Mouse (Mus musculus) stomach, embryonic 15.5 days (tissue): Measurements from ENCODE around the gene Asb6. TPM values are rescaled to one million over a fixed set of nuclear protein-coding genes. Genes with fewer than 3 reads are reported as not detected.
A peak's percentile ranks its signal among the peaks of the same experiment; 100 is the strongest.

Source experiments
- ATAC-seq: fragments of 200-750 bp; cut with Nextera tagmentation; 2 replicates; pipeline ENCODE4 v1.8.0; 2017; ENCODE audit warnings: low read depth, moderate number of reproducible peaks, moderate TSS enrichment; ENCODE audit not compliant: insufficient read depth, low FRiP score
- H3K27ac ChIP-seq: fragments of 300-500 bp; sonication (generic); 2 replicates; pipeline ENCODE4 v1.5.1; 2015; ENCODE audit warnings: mild to moderate bottlenecking, inconsistent platforms
- H3K27me3 ChIP-seq: fragments of 300-500 bp; sonication (generic); replicated peaks from 2 replicates; pipeline ENCODE4 v1.6.1; 2015; ENCODE audit warnings: inconsistent platforms
- H3K36me3 ChIP-seq: fragments of 300-500 bp; sonication (generic); 2 replicates; pipeline ENCODE4 v1.6.1; 2015; ENCODE audit warnings: inconsistent platforms
- H3K4me1 ChIP-seq: fragments of 300-500 bp; sonication (generic); 2 replicates; pipeline ENCODE4 v1.6.1; 2015; ENCODE audit warnings: inconsistent platforms
- H3K4me2 ChIP-seq: fragments of 300-500 bp; sonication (generic); 2 replicates; pipeline ENCODE4 v1.6.1; 2015; ENCODE audit warnings: mild to moderate bottlenecking, inconsistent platforms
- H3K4me3 ChIP-seq: fragments of 300-500 bp; sonication (generic); replicated peaks from 2 replicates; pipeline ENCODE4 v1.5.1; 2015; ENCODE audit warnings: inconsistent platforms
- H3K9ac ChIP-seq: fragments of 300-500 bp; sonication (generic); 2 replicates; pipeline ENCODE4 v1.6.1; 2015; ENCODE audit warnings: inconsistent platforms
- H3K9me3 ChIP-seq: fragments of 300-500 bp; sonication (generic); 2 replicates; pipeline ENCODE4 v1.6.1; 2016; ENCODE audit warnings: inconsistent platforms
- WGBS: fragments of 180-500 bp; shearing (Covaris S2); methylation state at CpG from one replicate; pipeline ENCODE4 v1.1.7; 2015; 5-methylcytosine and 5-hydroxymethylcytosine counted together
- polyA plus RNA-seq: library from polyadenylated mRNA; unstranded; fragments of >200 nt; fragmentation: Nextera tagmentation; extraction: Ambion mirVana; gene quantifications from 2 replicates; pipeline ENCODE4 v1.2.1, GENCODE M21; 2015

The Asb6 gene
- polyA plus RNA-seq, 1 experiment from 2014 or later, result 30.1 TPM

DNA sequence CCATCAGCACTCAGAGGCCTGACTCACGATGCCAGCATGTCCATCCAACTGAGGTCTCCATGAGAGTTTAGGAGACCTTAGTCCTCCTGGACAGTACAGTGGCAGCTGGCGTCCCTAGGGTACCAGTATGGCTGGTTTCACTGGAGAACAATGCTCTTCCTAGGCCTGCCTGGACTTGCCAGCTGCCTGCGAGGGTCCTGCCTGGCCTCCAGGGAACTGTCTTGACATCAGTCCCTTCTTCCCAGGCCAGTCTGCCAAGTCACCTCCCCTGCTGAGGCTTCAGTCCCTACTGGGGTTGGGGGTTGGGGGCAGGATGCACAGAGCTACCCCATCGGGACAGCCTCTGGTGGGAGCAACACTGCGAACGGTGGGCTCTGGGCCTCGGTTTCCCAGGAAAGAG, 38.1 kb downstream of the Asb6 start:
- WGBS, result 81% methylated on average over 7 of the region's 7 CpGs
- Histone ChIP-seq H3K9ac (no peak overlapping the region), H3K4me1 (peaks cover 23% of the 10 kb centered on the region; the same call in 1 of the 2 replicates), H3K4me2 (no peak overlapping the region), H3K9me3 (no peaks in the 10 kb centered on the region), H3K4me3 (no peak overlapping the region), H3K36me3 (no peaks in the 10 kb centered on the region), H3K27ac (no peak overlapping the region), H3K27me3 (no peaks in the 10 kb centered on the region)
- no peak for ATAC-seq

DNA sequence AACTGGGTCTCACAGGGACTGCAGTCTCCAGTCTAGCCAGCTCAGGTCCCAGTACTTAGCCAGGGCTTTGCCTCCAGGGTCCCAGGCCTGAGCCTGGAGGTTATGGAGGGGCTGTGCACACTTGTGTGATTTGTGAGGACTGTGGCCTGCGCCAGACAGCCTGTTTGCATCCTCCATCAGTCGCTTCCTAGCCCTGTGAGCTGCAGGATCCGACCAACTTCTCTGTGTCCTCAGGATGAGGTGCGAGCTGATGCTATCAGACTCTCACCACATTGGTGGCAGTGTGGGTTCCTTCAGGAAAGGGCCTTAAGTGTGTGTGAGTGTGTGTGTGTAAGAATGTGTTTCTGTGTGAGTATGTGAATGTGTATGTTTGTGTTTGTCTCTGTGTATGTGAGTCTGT, 42.7 kb downstream of the Asb6 start:
- 63% methylated on average over 4 of the region's 4 CpGs for WGBS
- no peak for ATAC-seq
- no peak overlapping the region for H3K4me3 ChIP-seq
- no peak overlapping the region for H3K9ac ChIP-seq
- H3K9me3 ChIP-seq, result no peaks in the 10 kb centered on the region
- no peak overlapping the region for H3K4me2 ChIP-seq
- H3K27me3 ChIP-seq, result no peaks in the 10 kb centered on the region
- no peaks in the 10 kb centered on the region for H3K36me3 ChIP-seq
- peaks cover 21% of the 10 kb centered on the region for H3K4me1 ChIP-seq
- H3K27ac ChIP-seq, result no peak overlapping the region

DNA sequence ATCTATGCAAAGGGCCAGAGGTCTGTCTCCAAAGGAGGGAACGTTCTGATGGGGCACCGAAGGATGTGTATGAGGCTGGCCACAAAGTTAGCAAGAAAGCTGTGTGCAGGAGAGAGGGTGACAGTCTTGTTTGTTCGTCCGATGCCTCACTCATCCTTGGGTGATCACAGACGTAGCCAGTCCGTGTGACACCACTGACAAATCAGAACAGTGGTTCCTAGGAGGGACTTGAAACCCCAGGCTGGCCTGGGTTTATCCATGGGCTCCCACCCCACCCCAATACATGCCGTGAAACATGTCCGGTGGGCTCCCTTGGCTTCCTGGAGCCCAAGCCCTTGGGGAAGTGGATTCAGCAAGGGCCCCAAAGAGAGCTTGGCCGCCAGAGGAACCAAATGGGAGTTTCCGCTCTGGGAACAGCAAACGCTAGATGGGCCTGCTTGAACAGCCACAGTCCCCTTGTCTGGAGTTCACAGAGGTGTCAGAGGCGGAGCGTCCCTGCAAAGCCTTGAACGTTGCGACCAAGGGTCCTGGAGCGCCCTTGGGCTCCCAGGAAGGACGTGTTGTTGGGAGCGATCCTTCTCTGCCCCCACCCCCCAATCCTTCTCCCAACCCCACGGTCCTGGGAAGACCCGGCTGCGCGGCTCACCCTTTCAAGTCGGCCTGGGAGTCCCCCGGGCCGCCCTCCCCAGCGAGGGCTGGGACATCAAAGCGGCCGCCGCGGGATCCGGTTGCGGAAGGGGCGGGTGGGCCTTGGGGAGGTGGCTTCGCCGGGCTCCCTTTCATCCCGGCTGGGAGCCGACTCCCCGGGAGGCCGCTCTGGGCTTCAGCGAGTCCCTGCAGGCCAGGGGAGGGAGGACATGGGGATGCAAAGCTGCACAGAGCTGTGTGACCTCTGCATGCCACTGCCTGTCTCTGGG, 45.8 kb downstream of the Asb6 start:
- Histone ChIP-seq H3K9me3 (no peaks in the 10 kb centered on the region), H3K4me3 (peak overlapping the region; percentile 34), H3K4me1 (peaks cover 21% of the 10 kb centered on the region), H3K27me3 (no peaks in the 10 kb centered on the region), H3K27ac (peak overlapping the region; percentile 55), H3K36me3 (no peaks in the 10 kb centered on the region), H3K9ac (peak overlapping the region; percentile 30; the same call in 1 of the 2 replicates), H3K4me2 (peak overlapping the region; percentile 66)
- WGBS, result 9% methylated on average over 33 of the region's 40 CpGs
- peak; percentile 52; the same call in 1 of the 2 replicates for ATAC-seq

DNA sequence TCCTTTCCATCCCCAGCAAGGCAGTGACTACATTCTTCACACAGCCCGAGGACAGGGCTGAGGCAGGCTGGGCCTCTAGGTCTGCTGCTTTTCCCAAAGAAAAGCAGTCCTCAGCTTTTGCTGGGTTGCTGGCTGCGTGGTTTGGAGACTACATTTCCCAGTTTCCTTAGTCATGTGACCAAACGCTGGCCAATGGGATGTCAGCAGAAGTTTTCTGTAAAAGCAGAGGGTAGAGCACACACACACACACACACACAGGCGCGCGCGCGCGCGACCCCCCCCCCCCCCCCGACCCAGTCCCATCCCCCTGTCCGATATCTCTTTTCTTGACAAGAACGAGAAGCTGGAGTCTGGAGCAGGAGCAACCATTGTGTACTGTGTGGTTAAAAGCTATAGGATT, 46.8 kb downstream of the Asb6 start:
- Histone ChIP-seq H3K27me3 (no peaks in the 10 kb centered on the region), H3K4me1 (peaks cover 21% of the 10 kb centered on the region), H3K4me2 (peak overlapping the region; percentile 66), H3K36me3 (no peaks in the 10 kb centered on the region), H3K27ac (peak overlapping the region; percentile 55), H3K9ac (no peak overlapping the region), H3K4me3 (peak overlapping the region; percentile 25; the same call in 1 of the 2 replicates), H3K9me3 (no peaks in the 10 kb centered on the region)
- ATAC-seq, result peak; percentile 59; the same call in 1 of the 2 replicates
- 0% methylated on average over 11 of the region's 13 CpGs for WGBS

DNA sequence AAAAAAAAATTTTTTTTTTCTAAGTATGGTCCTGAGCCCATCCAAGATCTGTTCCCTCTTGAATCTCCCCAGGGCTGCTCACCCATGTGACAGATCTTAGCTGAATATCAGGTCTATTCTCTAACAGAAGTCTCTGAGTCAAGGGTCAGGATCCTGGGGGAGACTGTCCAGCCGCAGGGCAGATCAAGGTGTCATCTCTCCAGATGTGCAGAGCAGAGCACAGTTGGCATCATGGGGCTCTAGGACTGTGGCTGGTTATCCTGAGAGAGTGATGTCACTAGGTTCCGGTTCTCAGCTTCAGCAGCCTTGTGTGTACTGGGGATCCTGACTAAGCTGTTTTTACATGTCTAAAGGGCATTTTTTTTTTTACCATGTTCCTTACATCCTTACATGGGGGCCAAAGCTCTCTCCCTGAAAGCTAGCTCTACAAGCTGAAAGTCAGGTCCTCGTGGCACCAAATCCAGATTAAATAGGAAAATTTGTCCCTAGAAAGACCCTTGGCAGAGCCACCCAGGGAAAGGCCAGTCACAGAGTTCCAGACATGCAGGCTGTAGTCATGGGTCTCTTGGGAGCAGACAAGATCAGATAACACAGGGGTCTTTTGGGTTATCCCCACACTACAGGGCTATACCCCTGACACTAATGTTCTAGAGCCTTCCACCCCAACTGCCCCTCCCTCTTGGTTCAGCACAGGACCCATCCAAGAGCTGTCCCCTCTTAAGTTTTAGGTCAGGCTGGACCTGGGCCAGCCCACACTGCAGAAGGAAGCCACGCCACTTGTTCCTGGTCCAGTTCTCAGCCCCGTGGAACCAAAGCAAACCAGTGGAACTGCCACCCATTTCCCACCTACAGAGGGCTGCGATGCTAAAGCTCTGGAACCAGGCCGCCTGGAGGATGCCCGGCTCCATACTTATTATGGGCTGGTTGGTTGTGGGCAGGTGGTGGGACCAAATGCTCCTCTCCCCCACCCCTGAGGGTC, 47.5 kb downstream of the Asb6 start:
- Histone ChIP-seq H3K9ac (no peak overlapping the region), H3K9me3 (no peaks in the 10 kb centered on the region), H3K27ac (peak overlapping the region; percentile 55; the same call in 1 of the 2 replicates), H3K36me3 (no peaks in the 10 kb centered on the region), H3K4me3 (no peak overlapping the region), H3K27me3 (no peaks in the 10 kb centered on the region), H3K4me2 (peak overlapping the region; percentile 66), H3K4me1 (peaks cover 21% of the 10 kb centered on the region)
- WGBS, result 73% methylated on average over 8 of the region's 8 CpGs
- ATAC-seq, result no peak

DNA sequence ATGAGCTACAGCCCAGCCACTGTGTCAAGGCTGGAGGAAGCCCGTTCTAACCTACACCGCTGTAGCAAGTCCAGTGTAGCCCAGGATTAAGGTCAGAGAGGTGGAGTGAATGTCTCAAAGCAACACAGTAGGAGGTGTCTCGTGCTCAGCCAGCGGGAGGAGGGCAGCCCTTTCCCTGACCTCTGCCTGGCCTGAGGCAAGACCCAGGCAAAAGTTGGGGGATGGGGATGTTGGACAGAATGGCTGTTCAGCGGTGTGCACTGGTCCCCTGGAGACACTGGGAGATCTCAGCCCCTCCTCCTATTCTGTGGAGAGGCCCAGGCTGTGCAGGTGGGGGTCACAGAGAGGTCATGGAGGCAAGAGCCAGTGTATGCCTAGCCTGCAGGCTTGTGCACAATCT, 50.9 kb downstream of the Asb6 start:
- Histone ChIP-seq H3K36me3 (no peaks in the 10 kb centered on the region), H3K4me2 (no peak overlapping the region), H3K9ac (no peak overlapping the region), H3K9me3 (no peaks in the 10 kb centered on the region), H3K4me3 (no peak overlapping the region), H3K27me3 (no peaks in the 10 kb centered on the region), H3K4me1 (peaks cover 14% of the 10 kb centered on the region), H3K27ac (no peak overlapping the region)
- WGBS, result 8% methylated on average over 5 of the region's 5 CpGs
- ATAC-seq, result no peak

DNA sequence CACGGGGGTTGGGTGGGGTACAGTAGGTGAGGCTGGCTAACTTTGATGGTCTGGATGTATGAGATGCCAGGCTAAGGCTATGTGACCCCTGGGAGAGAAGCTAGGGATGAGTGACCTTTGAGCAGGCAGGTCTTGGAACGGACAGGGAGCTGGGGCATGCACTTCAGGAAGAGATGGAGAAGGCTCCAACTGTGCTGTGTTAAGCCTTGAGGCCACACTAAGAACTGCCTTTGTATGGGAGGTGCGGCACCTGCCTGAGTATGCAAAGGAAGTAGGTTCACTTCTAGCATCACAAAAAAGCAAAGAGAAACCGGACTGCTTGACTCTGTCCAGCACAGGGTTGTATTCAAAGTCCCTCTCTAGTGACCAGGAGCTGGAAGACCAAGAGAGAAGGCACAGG, 51.9 kb downstream of the Asb6 start:
- no peak overlapping the region for H3K4me3 ChIP-seq
- no peaks in the 10 kb centered on the region for H3K36me3 ChIP-seq
- no peak overlapping the region for H3K27ac ChIP-seq
- H3K27me3 ChIP-seq, result no peaks in the 10 kb centered on the region
- H3K9me3 ChIP-seq, result no peaks in the 10 kb centered on the region
- no peak overlapping the region for H3K9ac ChIP-seq
- WGBS, result 74% methylated on average over 4 of the region's 4 CpGs
- peaks cover 4% of the 10 kb centered on the region for H3K4me1 ChIP-seq
- ATAC-seq, result no peak
- no peak overlapping the region for H3K4me2 ChIP-seq

DNA sequence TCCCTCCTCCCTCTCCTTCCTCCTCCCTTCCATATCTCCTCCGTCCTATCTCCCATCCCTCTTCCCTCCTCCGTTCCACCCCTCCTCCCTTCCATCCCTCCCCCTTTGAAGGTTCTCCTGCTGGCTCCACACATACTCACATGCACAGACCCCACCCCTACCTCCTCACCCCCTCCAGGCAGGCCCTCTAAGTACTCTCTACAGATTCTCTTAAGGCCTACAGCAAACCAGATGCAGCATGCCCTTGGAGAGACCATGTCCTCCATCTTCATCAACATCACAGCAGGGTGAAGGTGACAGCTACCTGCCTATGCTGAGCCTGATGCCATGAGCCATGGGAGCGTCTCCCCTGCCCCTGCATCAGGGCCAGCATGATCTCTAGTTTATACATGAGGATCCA, 52.9 kb downstream of the Asb6 start:
- no peak for ATAC-seq
- no peaks in the 10 kb centered on the region for H3K27me3 ChIP-seq
- no peak overlapping the region for H3K4me2 ChIP-seq
- WGBS, result 74% methylated on average over 3 of the region's 3 CpGs
- no peaks in the 10 kb centered on the region for H3K36me3 ChIP-seq
- no peak overlapping the region for H3K4me3 ChIP-seq
- H3K9me3 ChIP-seq, result no peaks in the 10 kb centered on the region
- H3K4me1 ChIP-seq, result peaks cover 8% of the 10 kb centered on the region
- H3K27ac ChIP-seq, result no peak overlapping the region
- H3K9ac ChIP-seq, result no peak overlapping the region

DNA sequence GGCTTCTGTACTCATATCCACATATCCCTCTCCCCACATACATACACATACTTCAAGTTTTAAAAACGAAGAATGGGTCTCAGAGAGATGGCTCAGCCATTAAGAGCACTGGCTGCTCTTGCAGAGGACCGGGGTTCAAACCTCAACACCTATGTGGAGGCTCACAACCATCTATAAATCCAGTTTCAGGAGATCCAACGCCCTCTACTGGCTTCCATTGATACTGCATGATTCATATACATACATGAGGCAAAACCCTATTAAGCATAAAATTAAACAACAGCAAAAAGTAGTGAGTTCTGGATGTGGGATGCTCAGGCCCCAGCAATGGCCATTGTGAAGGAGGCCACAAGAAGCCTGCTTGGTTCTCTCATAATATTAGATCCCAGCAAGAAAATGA, 54.2 kb downstream of the Asb6 start:
- no peak overlapping the region for H3K4me2 ChIP-seq
- ATAC-seq, result no peak
- H3K9me3 ChIP-seq, result no peaks in the 10 kb centered on the region
- H3K27ac ChIP-seq, result no peak overlapping the region
- no peaks in the 10 kb centered on the region for H3K27me3 ChIP-seq
- H3K4me3 ChIP-seq, result no peak overlapping the region
- WGBS, result 59% methylated on average over 3 of the region's 3 CpGs
- no peaks in the 10 kb centered on the region for H3K36me3 ChIP-seq
- peaks cover 21% of the 10 kb centered on the region for H3K4me1 ChIP-seq
- H3K9ac ChIP-seq, result no peak overlapping the region

DNA sequence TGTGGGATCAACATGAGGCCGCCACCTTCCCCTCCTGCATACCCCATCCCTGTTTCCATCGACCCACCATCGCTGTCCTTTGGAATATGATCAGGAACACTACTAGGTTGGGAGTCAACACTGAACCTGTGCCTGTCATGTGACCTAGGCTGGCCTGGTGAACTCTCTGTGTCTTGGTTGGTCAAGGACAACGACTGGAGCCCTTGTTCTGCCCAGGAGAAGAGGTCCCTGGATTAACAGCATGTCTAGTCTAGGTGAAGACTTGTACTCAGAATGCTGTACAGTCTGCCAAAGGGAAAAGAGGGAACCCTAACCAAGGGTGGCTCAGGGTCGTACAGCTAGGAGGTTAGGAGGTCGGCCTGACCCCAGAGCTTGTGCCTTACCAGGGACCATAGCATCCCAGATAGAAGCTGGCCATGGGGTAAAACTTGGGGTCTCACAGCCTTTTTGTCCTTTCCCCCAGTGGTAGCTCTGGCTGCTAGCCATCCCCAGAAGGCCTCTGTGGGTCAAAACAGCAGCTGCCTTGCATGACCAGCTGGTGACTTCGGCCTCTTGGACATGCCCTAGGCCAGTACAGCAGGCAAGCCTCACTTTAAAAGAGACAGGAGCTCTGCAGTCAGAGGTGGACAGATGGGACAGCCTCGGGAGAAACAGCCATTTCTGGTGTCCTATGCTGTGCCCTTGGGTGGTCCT, 56.7 kb downstream of the Asb6 start:
- Histone ChIP-seq H3K27me3 (no peaks in the 10 kb centered on the region), H3K27ac (peak overlapping the region; percentile 51; the same call in 1 of the 2 replicates), H3K4me2 (no peak overlapping the region), H3K9ac (no peak overlapping the region), H3K4me1 (peaks cover 22% of the 10 kb centered on the region), H3K4me3 (no peak overlapping the region), H3K9me3 (no peaks in the 10 kb centered on the region), H3K36me3 (no peaks in the 10 kb centered on the region)
- 74% methylated on average over 8 of the region's 8 CpGs for WGBS
- no peak for ATAC-seq
